Mouse (Mus musculus): ENCODE measurements around the gene Cfap221.

DNA sequence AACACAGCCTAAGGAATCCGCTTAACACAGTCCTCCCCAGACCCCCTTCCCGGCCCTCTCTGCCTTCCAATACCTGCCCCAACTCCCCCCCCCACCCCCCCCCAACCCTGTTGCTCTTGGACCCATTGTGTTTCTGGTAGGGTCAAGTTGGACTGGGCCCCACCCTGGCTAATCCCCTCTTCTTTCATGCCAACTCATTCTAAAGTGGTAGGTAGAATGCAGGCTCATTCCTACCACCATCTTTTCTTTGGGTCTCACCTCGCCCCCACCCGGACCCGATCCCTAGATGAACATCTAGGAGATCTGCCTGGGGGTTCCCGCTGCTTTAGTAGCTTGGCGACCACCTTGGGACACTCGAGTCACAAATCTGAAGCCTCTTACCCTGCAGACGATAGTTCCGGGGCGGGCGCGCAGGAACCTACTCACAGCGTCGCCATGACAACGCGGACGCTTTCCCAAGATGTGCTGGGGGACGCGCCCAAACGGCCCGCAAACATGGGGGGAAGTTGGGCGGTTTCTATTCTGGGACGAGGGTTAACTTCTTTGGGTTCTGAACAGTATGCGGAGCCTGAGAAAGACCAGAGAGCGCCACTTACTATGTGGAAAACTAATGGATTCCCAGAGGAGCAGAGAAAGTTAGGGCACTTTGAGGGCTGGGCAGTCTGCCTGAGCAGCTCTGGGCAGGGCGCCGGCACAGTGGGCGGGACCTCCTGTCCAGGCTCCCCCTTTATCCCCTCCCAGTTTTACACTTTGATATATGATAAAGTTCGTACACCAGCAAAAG, at the start of gene Cfap221:
- TF ChIP-seq CTCF (IDR thresholded peaks at IDR 0.05; ENCODE audit: low read depth), result no peak
- TF ChIP-seq EP300 (optimal IDR thresholded peaks at IDR 0.05), result no peak

Measured in stomach, postnatal 0 days (tissue).